Mouse (Mus musculus) hindlimb bud, embryonic 11.5 days (tissue): Measurements from ENCODE around the gene Cabp2.

Experiments used
- DNase-seq: peaks from one replicate; pipeline ENCODE4 v3.0.0-alpha.2; 2012; ENCODE audit warnings: low read depth, low spot score; ENCODE audit errors: extremely low spot score

Cabp2 gene

GRCm38 (mm10) chr19:4100718-4101261, 19.4 kb downstream of the Cabp2 start:
- no peak for DNase-seq

- no peak for DNase-seq
Observed at GRCm38 (mm10) chr19:4101466-4101865, 20.1 kb downstream of the Cabp2 start.

DNA sequence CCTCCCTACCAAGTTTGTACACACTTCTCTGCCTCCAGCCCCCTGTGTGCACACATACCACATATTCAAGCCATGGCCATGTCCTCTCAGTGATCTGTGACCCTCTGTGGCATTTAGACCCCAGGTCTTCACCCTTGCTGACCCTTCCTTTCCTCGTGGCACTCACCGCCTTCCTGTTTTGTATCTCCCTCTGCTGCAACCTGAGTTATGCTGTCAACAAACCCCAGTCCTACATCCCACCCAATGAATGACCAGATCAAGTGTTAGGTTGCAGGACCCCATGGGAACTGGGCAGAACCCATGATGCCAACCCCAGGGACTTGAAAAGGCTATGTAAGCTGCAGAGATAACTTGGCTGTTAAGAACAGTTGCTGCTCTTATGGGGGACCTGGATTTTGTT, 20.7 kb downstream of the Cabp2 start:
- no peak for DNase-seq

GRCm38 (mm10) chr19:4102626-4103025, 21.2 kb downstream of the Cabp2 start:
- no peak for DNase-seq

GRCm38 (mm10) chr19:4103294-4103693, 21.9 kb downstream of the Cabp2 start:
- DNase-seq, result no peak

DNA sequence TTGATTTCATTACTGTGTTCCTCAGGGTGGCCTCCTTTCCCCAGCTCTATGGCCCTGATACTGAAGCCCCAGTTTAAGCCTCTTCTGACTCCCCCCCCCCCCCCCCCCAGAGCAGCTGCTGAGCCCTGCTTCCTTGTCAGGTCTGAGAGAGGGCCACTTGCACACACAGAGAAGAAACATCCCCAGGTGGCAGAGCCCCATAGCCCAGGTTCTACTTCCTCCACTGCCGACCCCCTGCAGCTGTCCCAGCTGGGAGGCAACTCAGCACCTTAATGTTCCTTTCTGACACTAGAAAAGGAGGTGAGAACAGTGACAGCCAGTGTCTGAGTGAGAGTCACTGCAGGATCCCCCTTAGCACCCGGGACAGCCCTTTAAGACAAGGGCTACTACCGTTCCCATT, 22.4 kb downstream of the Cabp2 start:
- DNase-seq, result no peak

GRCm38 (mm10) chr19:4104675-4105194, 23.4 kb downstream of the Cabp2 start:
- no peak for DNase-seq

GRCm38 (mm10) chr19:4106654-4107053, 25.3 kb downstream of the Cabp2 start:
- no peak for DNase-seq

GRCm38 (mm10) chr19:4108535-4108934, 27.2 kb downstream of the Cabp2 start:
- no peak for DNase-seq

- no peak for DNase-seq
Observed at GRCm38 (mm10) chr19:4112063-4112960, 30.9 kb downstream of the Cabp2 start.

DNA sequence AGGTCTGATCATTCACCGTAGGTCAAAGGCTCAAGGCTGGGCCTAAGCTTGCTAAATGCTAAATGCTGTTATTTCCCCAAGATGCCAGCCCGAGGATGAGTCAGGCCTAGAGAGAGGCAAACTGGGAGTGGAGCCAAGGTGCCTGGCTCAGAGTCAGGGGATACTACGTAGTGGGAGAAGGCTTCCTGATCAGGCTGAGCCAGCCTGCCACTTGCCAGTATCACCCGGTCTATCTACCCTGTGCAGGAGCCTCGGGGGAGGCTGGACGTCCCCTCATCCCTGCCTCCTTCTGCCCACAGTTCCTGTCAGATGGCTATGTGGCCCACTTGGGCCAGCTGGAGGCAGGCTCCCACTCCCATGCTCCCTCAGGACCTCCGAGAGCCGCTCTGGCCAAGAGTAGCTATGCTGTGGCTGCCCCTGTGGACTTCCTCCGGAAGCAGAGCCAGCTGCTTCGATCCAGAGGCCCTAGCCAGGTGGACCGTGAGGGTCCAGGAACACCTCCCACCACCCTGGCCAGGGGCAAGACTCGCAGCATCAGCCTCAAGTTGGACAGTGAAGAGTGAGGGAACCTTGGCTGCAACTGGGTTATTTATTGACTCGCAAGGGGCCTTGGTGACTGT, 31.9 kb downstream of the Cabp2 start:
- no peak for DNase-seq

DNA sequence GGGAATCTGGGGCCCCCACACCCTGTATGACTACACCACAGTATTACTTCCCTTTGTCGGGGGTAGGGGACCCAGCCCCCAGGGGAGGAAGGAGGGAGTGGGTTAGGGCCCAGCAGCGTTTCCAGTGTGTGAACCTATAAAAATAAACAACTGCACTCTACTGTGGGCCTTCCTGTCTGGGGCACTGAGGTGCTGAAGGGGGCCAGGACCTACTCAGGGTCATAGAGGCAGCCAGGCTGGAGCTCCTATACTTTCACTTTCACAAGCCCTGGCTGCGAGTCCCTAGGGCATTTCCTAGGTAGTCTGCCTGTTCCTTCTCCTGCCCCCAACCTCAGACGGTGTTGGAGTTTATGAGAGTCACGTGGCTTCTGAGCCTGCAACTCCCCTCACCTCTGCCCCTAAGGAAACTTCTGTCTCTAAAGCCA, 32.4 kb downstream of the Cabp2 start:
- DNase-seq, result no peak

- DNase-seq, result no peak
Observed at GRCm38 (mm10) chr19:4114551-4114950, 33.2 kb downstream of the Cabp2 start.

- no peak for DNase-seq
Observed at GRCm38 (mm10) chr19:4115144-4115543, 33.8 kb downstream of the Cabp2 start.

DNA sequence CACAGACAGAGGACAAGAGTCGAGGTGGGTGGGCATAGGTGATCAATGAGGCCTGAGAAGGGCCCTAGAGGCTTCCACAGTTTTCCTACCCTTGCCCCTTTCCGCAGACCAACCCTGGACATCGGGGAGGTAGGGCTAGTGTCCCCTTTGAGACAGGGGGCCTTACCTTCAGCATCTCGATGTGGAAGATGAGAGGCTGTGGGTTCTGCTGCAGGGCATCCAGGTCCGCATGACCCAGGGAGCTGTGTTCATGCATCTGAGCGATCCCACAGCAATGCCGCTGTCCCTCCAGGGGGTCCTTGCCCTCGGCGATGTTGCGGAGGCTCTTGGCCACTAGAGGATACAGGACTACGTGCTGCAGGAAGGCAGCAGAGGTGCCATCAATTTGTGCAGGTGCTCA, 34.4 kb downstream of the Cabp2 start:
- no peak for DNase-seq

GRCm38 (mm10) chr19:4117006-4117405, 35.6 kb downstream of the Cabp2 start:
- no peak for DNase-seq

DNA sequence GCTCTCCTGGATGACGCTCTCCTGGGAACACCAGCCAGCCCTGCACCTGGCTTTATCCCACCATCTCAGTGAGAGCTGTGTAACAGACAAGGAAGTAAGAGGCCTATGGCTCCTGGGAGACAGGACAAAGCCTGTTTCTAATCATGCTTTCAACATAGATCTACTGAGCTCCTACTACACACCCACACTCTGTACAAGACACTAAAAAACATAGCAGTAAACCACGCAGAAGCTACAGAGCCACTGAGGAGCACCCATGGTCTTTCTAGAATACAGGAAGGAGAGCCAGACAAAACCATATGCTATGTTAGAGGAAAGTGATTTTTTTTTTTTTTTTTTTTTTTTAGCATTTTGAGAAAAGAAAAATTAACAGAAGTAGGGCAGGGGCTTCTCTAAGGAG, 37.0 kb downstream of the Cabp2 start:
- DNase-seq, result no peak

DNA sequence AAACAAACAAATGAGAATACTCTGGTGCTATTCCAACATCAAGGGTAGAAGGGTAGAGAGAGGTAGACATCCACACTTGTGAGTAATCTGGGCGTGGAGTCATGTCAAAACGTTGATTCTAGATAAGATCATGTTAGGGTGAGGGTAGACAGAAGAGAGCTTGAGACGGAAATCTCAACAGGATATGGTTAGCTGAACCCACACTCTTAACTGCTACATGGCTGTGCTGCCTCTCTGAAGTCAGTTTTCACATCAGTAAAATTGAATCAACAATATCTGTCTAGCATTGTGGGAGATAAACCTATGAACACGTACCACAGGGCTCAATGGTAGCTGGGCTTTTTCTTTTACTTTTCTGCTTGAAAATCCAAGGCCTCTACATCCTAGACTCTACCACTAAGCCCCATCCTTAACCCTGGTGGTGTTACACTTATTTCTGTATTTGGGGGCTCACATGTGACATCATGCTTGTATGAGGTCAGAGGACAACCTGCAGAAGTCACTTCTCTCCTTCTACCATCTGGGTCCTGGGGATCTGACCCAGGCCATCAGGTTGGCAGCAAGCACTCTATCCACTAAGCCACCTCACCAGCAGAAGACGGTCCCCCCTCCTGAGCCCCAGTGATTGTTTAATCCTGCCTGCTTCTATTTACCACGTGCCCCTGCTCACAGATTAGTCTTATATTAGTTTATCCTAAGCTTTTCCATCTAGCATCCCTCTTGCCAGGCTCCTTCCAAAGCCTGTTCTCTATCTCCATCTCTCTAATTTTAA, 38.5 kb downstream of the Cabp2 start:
- DNase-seq, result no peak

- DNase-seq, result no peak
Observed at GRCm38 (mm10) chr19:4120496-4120895, 39.1 kb downstream of the Cabp2 start.

GRCm38 (mm10) chr19:4121097-4121805, 39.9 kb downstream of the Cabp2 start:
- DNase-seq, result peak; percentile 97
